Mouse (Mus musculus) forebrain, embryonic 13.5 days (tissue): Measurements from ENCODE around the gene Rsl1d1. TPM values are rescaled to one million over a fixed set of nuclear protein-coding genes. Genes with fewer than 3 reads are reported as not detected.

Source experiments
- ATAC-seq: fragments of 200-750 bp; cut with Nextera tagmentation; 2 replicates; pipeline ENCODE4 v1.8.0; 2017
- H3K27ac ChIP-seq: fragments of 300-500 bp; sonication (generic); 2 replicates; pipeline ENCODE4 v1.5.1; 2015; ENCODE audit warnings: inconsistent platforms, mild to moderate bottlenecking, moderate library complexity
- H3K27me3 ChIP-seq: fragments of 300-500 bp; sonication (generic); 2 replicates; pipeline ENCODE4 v1.6.1; 2015; ENCODE audit warnings: mild to moderate bottlenecking, inconsistent platforms
- H3K36me3 ChIP-seq: fragments of 300-500 bp; sonication (generic); 2 replicates; pipeline ENCODE4 v1.6.1; 2015; ENCODE audit warnings: mild to moderate bottlenecking, inconsistent platforms; ENCODE audit not compliant: poor library complexity, severe bottlenecking
- H3K4me1 ChIP-seq: fragments of 300-500 bp; sonication (generic); 2 replicates; pipeline ENCODE4 v1.6.1; 2015; ENCODE audit warnings: inconsistent platforms
- H3K4me2 ChIP-seq: fragments of 300-500 bp; sonication (generic); 2 replicates; pipeline ENCODE4 v1.6.1; 2015; ENCODE audit warnings: inconsistent platforms, mild to moderate bottlenecking, moderate library complexity
- H3K4me3 ChIP-seq: fragments of 300-500 bp; sonication (generic); 2 replicates; pipeline ENCODE4 v1.5.1; 2015; ENCODE audit warnings: mild to moderate bottlenecking, inconsistent platforms
- H3K9ac ChIP-seq: fragments of 300-500 bp; sonication (generic); 2 replicates; pipeline ENCODE4 v1.6.1; 2015; ENCODE audit warnings: mild to moderate bottlenecking, inconsistent platforms
- H3K9me3 ChIP-seq: fragments of 300-500 bp; sonication (generic); replicated peaks from 2 replicates; pipeline ENCODE4 v1.6.1; 2016; ENCODE audit warnings: inconsistent platforms
- WGBS: fragments of 180-500 bp; shearing (Covaris S2); methylation state at CpG from one replicate; pipeline ENCODE4 v1.1.7; 2015; 5-methylcytosine and 5-hydroxymethylcytosine counted together
- polyA plus RNA-seq: library from polyadenylated mRNA; unstranded; fragments of >200 nt; fragmentation: Nextera tagmentation; extraction: Ambion mirVana; gene quantifications from 2 replicates; pipeline ENCODE4 v1.2.1, GENCODE M21; 2015

Gene Rsl1d1
- 191 and 193 TPM in 2 replicates for polyA plus RNA-seq

DNA sequence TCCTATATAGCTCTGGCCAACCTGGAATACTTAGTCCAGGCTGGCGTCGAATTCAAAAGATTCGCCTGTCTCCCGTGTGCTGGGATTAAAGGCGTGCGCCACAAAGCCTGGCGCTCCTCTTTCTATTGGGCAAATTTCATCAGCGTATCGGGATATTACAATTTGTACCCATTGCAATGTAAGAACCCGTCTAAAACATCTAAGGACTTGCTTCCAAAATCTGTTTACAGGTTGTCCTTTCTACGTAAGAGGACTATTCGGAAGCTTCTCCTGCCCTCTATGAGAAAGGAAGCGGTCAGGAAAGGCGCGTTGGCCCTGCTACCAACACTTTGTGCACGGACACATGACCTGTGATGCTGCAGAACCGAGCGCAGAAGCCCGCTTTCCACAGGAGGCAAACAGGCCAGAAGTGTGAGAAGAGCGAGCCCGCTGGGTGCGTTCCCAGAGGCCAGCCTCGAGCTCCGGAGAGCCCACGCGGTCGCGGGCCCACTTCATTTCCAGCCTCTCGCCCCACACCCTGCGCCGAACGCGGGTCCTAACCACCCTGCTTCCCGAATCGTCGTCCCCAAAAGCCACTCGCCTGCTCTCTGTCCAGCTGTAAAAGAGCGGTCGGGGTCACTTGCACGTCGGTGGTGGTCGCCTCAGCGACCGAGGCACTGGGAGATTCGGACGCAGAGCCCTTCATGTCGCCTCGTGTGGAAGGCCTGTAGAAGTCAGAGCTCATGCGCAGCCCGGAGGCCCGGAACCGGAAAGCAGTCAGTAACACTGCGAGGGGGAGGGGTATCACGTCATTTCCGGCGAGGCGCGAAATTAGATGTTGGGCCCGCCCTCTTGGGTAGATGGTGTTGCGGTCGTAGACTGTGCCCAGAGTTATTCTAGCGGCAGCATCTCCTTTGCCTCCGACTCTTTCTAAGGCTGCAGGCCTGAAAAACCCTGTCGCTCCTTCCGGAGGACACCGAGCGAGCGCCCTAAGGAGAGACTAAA lies at the start of gene Rsl1d1:
Gene Rsl1d1 (minus strand): TSS at position 761 of the 984 bp plus-strand sequence.
- no peaks in the 10 kb centered on the region for H3K27me3 ChIP-seq
- H3K4me3 ChIP-seq: peak within 1 kb of the TSS; percentile 97
- peak within 1 kb of the TSS; percentile 95 for H3K4me2 ChIP-seq
- no peaks in the 10 kb centered on the region for H3K9me3 ChIP-seq
- H3K9ac ChIP-seq: peak within 1 kb of the TSS; percentile 95
- under 1% methylated on average over 68 of the region's 68 CpGs for WGBS
- peak within 1 kb of the TSS; percentile 57 for H3K27ac ChIP-seq
- peaks cover 47% of the 10 kb centered on the region for H3K36me3 ChIP-seq
- peak; percentile 100 for ATAC-seq
- H3K4me1 ChIP-seq: peaks cover 35% of the 10 kb centered on the region

DNA sequence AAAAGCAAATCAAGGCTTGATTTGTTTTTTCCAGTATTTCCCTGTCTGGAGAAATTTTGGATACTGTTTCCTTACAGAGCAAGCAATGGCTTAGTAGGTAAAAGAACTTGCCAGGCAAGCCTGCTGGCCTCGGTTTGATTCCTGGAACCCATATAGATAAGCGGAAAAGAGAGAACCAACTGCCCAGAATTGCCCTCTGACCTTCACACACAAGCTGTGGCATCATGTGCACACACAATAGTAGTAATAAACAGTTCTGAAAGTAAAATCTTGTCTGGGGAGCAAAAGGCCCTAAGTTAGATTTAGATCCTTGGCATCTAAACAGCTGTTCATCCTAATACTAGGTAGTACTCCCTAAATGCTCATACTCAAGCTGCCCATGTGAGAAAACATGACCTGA lies 44.7 kb upstream of the Rsl1d1 start:
- peaks cover 20% of the 10 kb centered on the region for H3K4me1 ChIP-seq
- H3K9me3 ChIP-seq: no peaks in the 10 kb centered on the region
- H3K4me3 ChIP-seq: no peak overlapping the region
- no peak overlapping the region for H3K27ac ChIP-seq
- H3K36me3 ChIP-seq: no peaks in the 10 kb centered on the region
- ATAC-seq: no peak
- no peaks in the 10 kb centered on the region for H3K27me3 ChIP-seq
- 83% methylated on average over 2 of the region's 2 CpGs for WGBS
- no peak overlapping the region for H3K9ac ChIP-seq
- H3K4me2 ChIP-seq: no peak overlapping the region

DNA sequence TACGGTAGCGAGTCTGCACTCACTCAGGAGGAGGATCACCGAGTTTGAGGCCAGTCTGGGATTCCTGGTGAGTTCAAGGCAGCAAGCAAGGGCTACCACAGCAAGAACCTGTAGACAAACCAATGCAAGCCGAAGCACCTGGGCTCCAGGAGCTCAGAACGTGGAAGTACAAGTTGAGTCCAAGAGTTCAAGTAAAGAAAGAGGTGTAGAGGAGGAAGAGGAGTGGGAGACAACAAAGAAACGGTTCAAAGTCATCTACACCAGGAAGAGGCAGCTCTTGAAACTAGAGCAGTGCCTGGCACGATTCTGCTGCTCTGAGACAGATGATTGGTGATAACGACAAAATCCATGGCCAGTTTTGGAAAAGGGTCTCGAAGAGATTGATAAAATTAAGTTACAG lies 42.6 kb upstream of the Rsl1d1 start:
- Histone ChIP-seq H3K9me3 (no peaks in the 10 kb centered on the region), H3K27ac (no peak overlapping the region), H3K9ac (no peak overlapping the region), H3K4me1 (peaks cover 4% of the 10 kb centered on the region), H3K27me3 (no peaks in the 10 kb centered on the region), H3K36me3 (no peaks in the 10 kb centered on the region), H3K4me3 (no peak overlapping the region), H3K4me2 (no peak overlapping the region)
- ATAC-seq: no peak
- WGBS: 86% methylated on average over 9 of the region's 9 CpGs

DNA sequence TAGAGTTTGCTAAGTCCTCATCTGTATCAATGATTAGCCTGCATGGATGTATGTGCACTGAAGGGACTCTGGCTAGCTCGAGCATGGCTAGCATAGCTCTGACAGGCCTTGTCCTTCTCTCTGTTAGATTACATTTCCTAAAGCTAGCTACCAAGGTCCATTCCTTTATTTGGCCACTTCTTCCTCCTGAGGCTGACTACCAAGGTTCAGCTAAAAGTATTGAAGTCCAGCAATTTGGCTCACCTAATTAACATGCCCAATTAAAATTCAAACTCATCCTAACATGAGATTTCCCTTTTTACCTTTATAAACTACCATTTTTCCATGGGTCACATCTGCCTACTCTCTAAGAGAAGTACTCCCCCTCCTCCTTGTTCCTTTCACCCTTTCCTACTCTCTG lies 39.3 kb upstream of the Rsl1d1 start:
- no peak overlapping the region for H3K4me3 ChIP-seq
- H3K4me2 ChIP-seq: no peak overlapping the region
- no peak overlapping the region for H3K9ac ChIP-seq
- H3K36me3 ChIP-seq: peaks cover 14% of the 10 kb centered on the region
- no peaks in the 10 kb centered on the region for H3K9me3 ChIP-seq
- no peaks in the 10 kb centered on the region for H3K27me3 ChIP-seq
- no peak for ATAC-seq
- WGBS: 84% methylated on average over 1 of the region's 1 CpGs
- H3K27ac ChIP-seq: no peak overlapping the region
- 0 out of 2 replicates have a peak, but pooled peaks cover 3% of the 10 kb centered on the region for H3K4me1 ChIP-seq

DNA sequence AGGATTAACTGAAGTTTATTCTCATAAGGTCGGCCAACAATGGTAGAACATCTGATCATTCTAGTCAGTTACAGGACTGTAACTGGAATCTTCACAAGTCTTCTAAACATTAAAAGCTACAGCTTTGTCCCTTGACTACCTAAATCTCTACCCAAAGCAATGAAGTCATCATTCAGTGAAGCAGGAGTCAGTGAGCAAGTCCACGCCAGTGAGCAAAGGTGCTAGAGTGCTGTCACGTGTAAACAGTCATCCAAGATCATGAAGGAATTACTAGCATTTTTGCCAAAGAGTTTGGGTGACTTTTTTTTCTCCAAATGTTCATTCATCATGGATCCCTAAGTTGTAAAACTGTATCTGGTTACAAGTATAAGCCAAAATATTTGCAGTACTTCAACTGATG lies 14.7 kb upstream of the Rsl1d1 start:
- Histone ChIP-seq H3K4me2 (no peak overlapping the region), H3K4me3 (no peak overlapping the region), H3K27ac (no peak overlapping the region; the same call in 1 of the 2 replicates), H3K9ac (no peak overlapping the region), H3K9me3 (no peaks in the 10 kb centered on the region), H3K36me3 (peaks cover 71% of the 10 kb centered on the region), H3K4me1 (no peaks in the 10 kb centered on the region), H3K27me3 (no peaks in the 10 kb centered on the region)
- no peak for ATAC-seq
- 90% methylated on average over 3 of the region's 3 CpGs for WGBS

DNA sequence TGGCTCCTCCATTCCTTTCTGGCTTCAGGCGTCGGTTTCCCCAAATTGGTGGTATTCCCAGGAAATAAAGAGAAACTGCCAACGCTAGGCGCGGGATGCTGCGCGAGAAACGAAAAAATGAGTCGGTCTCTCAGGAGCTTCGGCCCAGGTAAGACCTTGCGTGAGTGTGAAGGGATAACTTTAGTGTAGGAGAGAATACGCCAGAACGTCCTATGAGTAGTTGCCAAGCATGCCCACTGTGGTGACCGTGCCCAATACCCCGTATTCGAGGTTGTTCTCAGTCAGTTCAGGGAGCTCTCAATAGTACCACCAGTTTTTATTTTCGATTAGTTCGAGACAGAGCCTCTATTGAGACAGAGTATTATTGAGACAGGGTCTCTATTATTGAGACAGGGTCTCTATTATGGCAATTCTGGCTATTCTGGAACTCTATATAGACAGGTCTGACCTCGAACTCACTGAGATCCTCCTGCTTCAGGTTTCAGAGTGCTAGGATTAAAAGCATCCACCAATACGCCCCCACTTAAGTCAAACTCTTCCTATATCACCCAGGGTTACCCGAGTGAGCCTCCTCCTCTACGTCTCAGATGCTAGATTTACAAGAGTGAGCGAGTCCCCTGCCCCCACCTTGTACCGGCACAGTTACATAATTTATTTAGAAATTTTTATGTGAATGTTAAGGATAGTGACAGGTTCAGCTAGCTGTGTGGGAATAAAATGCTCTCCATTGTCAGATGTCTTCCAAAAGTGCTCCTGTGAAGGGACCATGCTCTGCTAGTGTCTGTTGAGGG lies 664 bp upstream of the Rsl1d1 start:
- peak overlapping the region; percentile 95 for H3K4me2 ChIP-seq
- H3K9me3 ChIP-seq: no peaks in the 10 kb centered on the region
- no peaks in the 10 kb centered on the region for H3K27me3 ChIP-seq
- peaks cover 45% of the 10 kb centered on the region for H3K36me3 ChIP-seq
- peak; percentile 64 for ATAC-seq
- 8% methylated on average over 24 of the region's 24 CpGs for WGBS
- H3K27ac ChIP-seq: 0 out of 2 replicates have a peak overlapping the region, but pooled peaks have one; percentile 3
- peaks cover 35% of the 10 kb centered on the region for H3K4me1 ChIP-seq
- H3K9ac ChIP-seq: peak overlapping the region; percentile 95
- H3K4me3 ChIP-seq: peak overlapping the region; percentile 97

DNA sequence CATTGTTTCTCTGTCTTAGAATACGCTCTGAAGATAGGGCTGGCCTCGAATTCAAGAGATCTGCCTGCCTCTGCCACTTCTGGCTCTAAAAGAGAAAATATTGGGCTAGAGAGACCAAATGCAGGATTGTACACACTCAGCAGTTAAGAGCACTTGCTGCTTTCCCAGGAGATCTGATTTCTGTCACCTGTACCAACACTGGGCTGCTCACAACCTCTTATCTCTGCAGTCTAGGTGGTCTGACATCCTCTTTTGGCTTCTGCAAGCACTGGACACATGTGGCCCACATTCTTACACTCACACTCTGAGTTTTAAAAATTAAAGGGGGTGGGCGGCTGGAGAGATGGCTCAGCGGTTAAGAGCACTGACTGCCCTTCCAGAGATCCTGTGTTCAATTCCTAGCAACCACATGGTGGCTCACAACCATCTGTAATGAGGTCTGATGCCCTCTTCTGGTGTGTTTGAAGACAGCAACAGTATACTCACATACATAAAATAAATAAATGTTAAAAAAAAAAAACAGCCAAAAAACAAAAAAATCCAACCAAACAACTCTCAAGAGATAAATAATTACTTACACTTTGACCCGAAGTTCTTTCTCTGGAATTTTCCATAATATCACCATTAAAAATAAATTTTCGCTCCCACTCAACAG lies 1.3 kb downstream of the Rsl1d1 start:
- H3K4me2 ChIP-seq: peak overlapping the region; percentile 95
- 70% methylated on average over 6 of the region's 6 CpGs for WGBS
- ATAC-seq: no peak
- no peaks in the 10 kb centered on the region for H3K27me3 ChIP-seq
- H3K4me1 ChIP-seq: peaks cover 35% of the 10 kb centered on the region
- H3K36me3 ChIP-seq: peaks cover 50% of the 10 kb centered on the region
- H3K27ac ChIP-seq: no peak overlapping the region
- peak overlapping the region; percentile 95 for H3K9ac ChIP-seq
- no peaks in the 10 kb centered on the region for H3K9me3 ChIP-seq
- H3K4me3 ChIP-seq: peak overlapping the region; percentile 97

DNA sequence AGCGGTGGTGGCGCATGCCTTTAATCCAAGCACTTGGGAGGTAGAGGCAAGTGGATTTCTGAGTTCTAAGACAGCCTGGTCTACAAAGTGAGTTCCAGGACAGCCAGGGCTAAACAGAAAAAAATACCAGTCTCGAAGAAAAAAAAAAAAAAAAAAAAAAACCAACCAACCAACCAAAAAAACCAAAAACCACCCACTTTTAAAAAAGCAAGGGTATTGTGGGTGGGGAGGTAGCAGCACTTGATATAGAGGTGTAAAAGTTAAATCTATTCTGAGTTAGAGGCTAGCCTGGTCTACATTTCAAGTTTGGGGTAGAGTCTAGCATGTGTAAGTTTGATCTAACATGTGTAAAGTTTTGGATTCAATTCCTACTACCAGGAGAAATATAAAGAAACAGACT lies 2.9 kb downstream of the Rsl1d1 start:
- Histone ChIP-seq H3K9me3 (no peaks in the 10 kb centered on the region), H3K27me3 (no peaks in the 10 kb centered on the region), H3K36me3 (peaks cover 62% of the 10 kb centered on the region), H3K4me2 (no peak overlapping the region), H3K4me3 (no peak overlapping the region), H3K4me1 (peaks cover 32% of the 10 kb centered on the region), H3K9ac (no peak overlapping the region), H3K27ac (no peak overlapping the region)
- WGBS: 93% methylated on average over 3 of the region's 3 CpGs
- no peak for ATAC-seq

DNA sequence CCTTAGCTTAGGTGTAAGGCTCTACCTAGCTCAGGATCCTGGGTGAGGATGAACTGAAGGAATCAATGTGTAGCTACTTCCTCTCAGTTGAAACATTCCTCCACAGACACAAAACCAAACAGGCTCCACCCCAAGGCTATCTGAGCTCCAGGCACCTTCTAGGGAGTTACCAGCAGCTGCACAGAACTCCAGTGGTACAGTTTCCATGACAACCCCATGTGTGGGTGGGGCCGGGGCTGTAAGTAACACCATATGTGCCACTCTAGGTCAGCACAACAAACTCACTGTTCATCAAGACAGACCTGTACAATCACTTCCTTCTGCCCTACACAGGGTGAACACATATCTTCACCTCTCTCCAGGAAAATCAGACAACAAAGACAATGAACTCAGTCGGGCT lies 4.7 kb downstream of the Rsl1d1 start:
- H3K4me3 ChIP-seq: no peak overlapping the region
- H3K9ac ChIP-seq: no peak overlapping the region
- no peaks in the 10 kb centered on the region for H3K9me3 ChIP-seq
- no peak for ATAC-seq
- H3K27me3 ChIP-seq: no peaks in the 10 kb centered on the region
- no peak overlapping the region for H3K27ac ChIP-seq
- peaks cover 80% of the 10 kb centered on the region for H3K36me3 ChIP-seq
- peaks cover 15% of the 10 kb centered on the region for H3K4me1 ChIP-seq
- 74% methylated on average over 2 of the region's 2 CpGs for WGBS
- no peak overlapping the region for H3K4me2 ChIP-seq

DNA sequence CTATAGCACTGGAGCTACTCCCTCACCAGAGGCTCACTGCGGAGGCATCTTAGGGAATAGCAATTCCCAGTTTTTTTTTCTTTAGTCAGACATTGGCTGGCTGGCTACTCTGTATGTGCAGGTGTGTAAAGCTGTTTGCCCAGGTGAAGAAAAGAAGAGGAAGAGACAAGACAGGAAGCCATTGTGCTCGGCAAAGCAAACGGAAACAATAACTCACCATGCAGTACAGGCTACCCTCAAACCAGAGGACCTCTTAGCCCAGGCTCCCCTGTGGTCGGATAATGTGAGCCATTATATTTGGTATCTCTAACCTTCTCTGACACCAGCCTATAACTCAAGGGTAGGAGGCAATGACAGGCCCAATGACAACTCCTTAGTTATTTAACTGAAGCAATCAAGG lies 6.1 kb downstream of the Rsl1d1 start:
- no peak for ATAC-seq
- no peak overlapping the region for H3K9ac ChIP-seq
- no peaks in the 10 kb centered on the region for H3K27me3 ChIP-seq
- 90% methylated on average over 4 of the region's 4 CpGs for WGBS
- no peak overlapping the region for H3K27ac ChIP-seq
- no peak overlapping the region for H3K4me3 ChIP-seq
- H3K4me2 ChIP-seq: no peak overlapping the region
- H3K36me3 ChIP-seq: peaks cover 93% of the 10 kb centered on the region
- H3K4me1 ChIP-seq: peaks cover 11% of the 10 kb centered on the region
- H3K9me3 ChIP-seq: no peaks in the 10 kb centered on the region

DNA sequence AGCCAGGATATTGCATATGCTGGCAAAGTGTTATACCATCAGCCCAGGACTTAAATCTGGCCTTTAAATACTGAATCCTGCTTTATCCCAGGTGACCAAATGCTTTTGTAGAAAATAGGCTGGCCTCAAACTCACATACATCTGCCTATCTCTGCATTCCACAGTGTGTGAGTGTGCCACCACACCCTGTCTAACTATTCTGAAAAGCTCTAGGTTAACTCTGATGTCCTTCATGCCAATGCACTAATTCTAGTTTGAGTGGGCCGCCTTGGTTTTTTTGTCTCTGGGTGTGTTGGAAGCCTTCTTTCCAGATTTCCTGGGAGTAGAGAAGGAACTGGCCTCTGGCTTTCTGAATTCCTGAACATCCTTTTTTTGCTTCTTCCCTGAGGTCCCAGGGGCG lies 9.9 kb downstream of the Rsl1d1 start:
- Histone ChIP-seq H3K27me3 (no peaks in the 10 kb centered on the region), H3K4me1 (no peaks in the 10 kb centered on the region), H3K36me3 (peaks cover 71% of the 10 kb centered on the region), H3K4me3 (no peak overlapping the region), H3K27ac (no peak overlapping the region), H3K9me3 (no peaks in the 10 kb centered on the region), H3K9ac (no peak overlapping the region), H3K4me2 (no peak overlapping the region)
- no peak for ATAC-seq
- WGBS: 97% methylated on average over 2 of the region's 2 CpGs

DNA sequence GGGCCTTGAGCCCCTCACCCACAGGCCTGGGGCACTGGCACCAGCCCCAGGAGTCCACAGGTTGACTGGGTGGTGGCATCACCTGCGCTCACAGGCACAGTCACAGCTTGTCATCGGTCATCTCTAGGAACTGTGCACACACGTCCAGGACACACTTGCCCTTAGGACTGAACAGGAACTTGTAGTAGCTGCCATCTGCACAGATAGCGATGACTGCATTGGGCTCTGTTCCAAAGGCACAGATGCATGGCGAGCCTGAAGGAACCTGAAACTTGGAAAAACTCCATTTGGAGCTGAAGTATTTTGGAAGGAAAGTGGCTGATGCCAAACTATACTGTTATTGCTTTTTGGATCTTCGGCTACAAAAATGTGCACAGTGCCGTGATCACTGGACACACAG lies 13.0 kb downstream of the Rsl1d1 start:
- peaks cover 41% of the 10 kb centered on the region for H3K36me3 ChIP-seq
- 82% methylated on average over 7 of the region's 7 CpGs for WGBS
- H3K4me3 ChIP-seq: no peak overlapping the region
- H3K27ac ChIP-seq: no peak overlapping the region
- no peak for ATAC-seq
- H3K4me2 ChIP-seq: no peak overlapping the region
- H3K9ac ChIP-seq: no peak overlapping the region
- H3K27me3 ChIP-seq: no peaks in the 10 kb centered on the region
- no peaks in the 10 kb centered on the region for H3K4me1 ChIP-seq
- H3K9me3 ChIP-seq: no peaks in the 10 kb centered on the region
